Mouse (Mus musculus) G1E (cell line): ENCODE data around the gene Ccl27a.

Source experiments
- CTCF ChIP-seq: IDR thresholded peaks from 2 replicates; pipeline ENCODE4 v1.5.1; 2012; ENCODE audit warnings: low read depth, low read length, inconsistent platforms, mixed read lengths
- TAL1 ChIP-seq: conservative IDR thresholded peaks from 2 replicates; pipeline ENCODE4 v1.6.1; 2012; ENCODE audit warnings: low read depth, low read length, inconsistent platforms, mixed read lengths

DNA sequence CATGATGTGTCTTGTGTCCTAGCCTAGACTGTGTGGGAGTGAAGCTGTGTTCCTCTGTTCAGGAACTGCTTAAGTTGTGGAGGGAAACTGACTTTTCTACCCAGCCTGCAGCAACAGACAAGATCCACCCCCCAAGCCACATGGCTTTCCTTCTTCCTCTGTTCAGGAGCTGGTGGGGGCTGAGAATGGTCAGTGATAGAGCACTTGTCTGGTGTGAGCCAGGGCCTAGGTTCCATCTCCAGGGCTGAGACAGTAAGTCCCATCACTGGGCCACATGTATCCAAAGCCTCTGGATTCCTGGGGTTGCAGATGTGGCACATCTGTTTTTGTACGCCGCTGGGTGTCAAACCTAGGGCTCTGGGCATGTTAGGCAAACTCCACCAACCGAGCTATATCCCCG is 13.1 kb downstream of the Ccl27a start:
- no peak for TF ChIP-seq CTCF
- TF ChIP-seq TAL1, result no peak
